Mouse (Mus musculus) myocyte (in vitro differentiated cells): ENCODE measurements at regions not wholly inside any gene's neighbourhood (a gene's known extent, or its start where the extent isn't known, plus 50 kb on each side); places are given as distances from the start of the nearest gene placed in this dataset.

Experiments used
- CEBPB ChIP-seq: IDR thresholded peaks from 2 replicates; pipeline ENCODE4 v1.6.1; 2011; ENCODE audit warnings: mild to moderate bottlenecking, moderate library complexity; ENCODE audit not compliant: poor library complexity, insufficient read depth, severe bottlenecking
- E2F4 ChIP-seq: IDR thresholded peaks from one replicate; pipeline ENCODE4 v1.6.1; 2011; ENCODE audit warnings: mild to moderate bottlenecking, control low read depth, moderate library complexity; ENCODE audit not compliant: insufficient read depth
- MAX ChIP-seq: IDR thresholded peaks from one replicate; pipeline ENCODE4 v1.6.1; 2011; ENCODE audit warnings: low read depth, mild to moderate bottlenecking, control low read depth
- MYOD1 ChIP-seq, 3 experiments: IDR thresholded peaks; one replicate each; pipeline ENCODE4 v1.6.1; 2011; ENCODE audit warnings: control low read depth in 2 of 3, low read depth in 2 of 3, mild to moderate bottlenecking in 2 of 3, moderate library complexity in 1 of 3; ENCODE audit not compliant: insufficient read length in 2 of 3, control insufficient read depth in 1 of 3
- MYOG ChIP-seq, 3 experiments: IDR thresholded peaks; one replicate each; pipeline ENCODE4 v1.6.1; 2011; ENCODE audit warnings: control low read depth in 2 of 3, low read depth in 2 of 3, mild to moderate bottlenecking in 2 of 3; ENCODE audit not compliant: insufficient read length in 2 of 3, control insufficient read depth in 1 of 3, insufficient read depth in 1 of 3
- POLR2A ChIP-seq: IDR thresholded peaks from one replicate; pipeline ENCODE4 v1.6.1; 2011; ENCODE audit warnings: low read depth, mild to moderate bottlenecking, control low read depth, moderate library complexity; ENCODE audit not compliant: insufficient read length
- POLR2AphosphoS2 ChIP-seq: IDR thresholded peaks from one replicate; pipeline ENCODE4 v1.6.1; 2011; ENCODE audit warnings: low read depth, control low read depth; ENCODE audit not compliant: insufficient read length
- REST ChIP-seq: IDR thresholded peaks from one replicate; pipeline ENCODE4 v1.6.1; 2011; ENCODE audit warnings: mild to moderate bottlenecking, control low read depth, moderate library complexity; ENCODE audit not compliant: insufficient read depth, insufficient read length
- SRF ChIP-seq: IDR thresholded peaks from one replicate; pipeline ENCODE4 v1.6.1; 2011; ENCODE audit warnings: low read depth; ENCODE audit not compliant: control insufficient read depth, insufficient read length
- TCF12 ChIP-seq: IDR thresholded peaks from one replicate; pipeline ENCODE4 v1.6.1; 2011; ENCODE audit warnings: mild to moderate bottlenecking, control low read depth; ENCODE audit not compliant: poor library complexity, insufficient read depth, severe bottlenecking
- TCF3 ChIP-seq: IDR thresholded peaks from one replicate; pipeline ENCODE4 v1.6.1; 2011; ENCODE audit warnings: low read depth, control low read depth; ENCODE audit not compliant: insufficient read length
- USF1 ChIP-seq: IDR thresholded peaks from one replicate; pipeline ENCODE4 v1.6.1; 2011; ENCODE audit warnings: low read depth, mild to moderate bottlenecking, control low read depth, moderate library complexity

DNA sequence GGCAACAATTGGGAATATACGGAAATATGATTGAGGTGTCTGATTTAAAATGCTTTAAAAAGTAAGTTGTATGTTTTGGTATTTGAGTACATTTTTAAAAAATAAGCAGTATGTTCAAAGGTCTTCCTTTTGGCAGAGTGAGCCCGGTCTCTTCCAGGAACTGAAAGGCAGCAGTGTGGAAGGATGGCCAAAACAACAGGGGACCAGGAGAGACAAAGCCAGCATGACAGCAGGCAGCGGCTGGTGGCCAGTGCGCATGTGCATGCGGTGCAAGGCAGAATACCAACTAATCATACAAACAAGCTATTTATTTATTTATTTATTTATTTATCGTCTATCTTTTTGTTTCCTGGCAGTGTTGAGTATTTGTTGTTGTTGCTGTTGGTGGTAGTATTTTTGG lies 59.9 kb upstream of the Krr1 start:
- no peak for TF ChIP-seq POLR2A
- no peak for TF ChIP-seq MYOD1 (IDR thresholded peaks at IDR 0.05; ENCODE audit: control insufficient read depth in 1 of 3, insufficient read length in 2 of 3, low read depth in 2 of 3)
- TF ChIP-seq USF1: no peak
- no peak for TF ChIP-seq TCF3
- no peak for TF ChIP-seq E2F4
- TF ChIP-seq REST: no peak
- no peak for TF ChIP-seq CEBPB
- TF ChIP-seq MAX: no peak
- no peak for TF ChIP-seq POLR2AphosphoS2
- no peak for TF ChIP-seq MYOG (IDR thresholded peaks at IDR 0.05; ENCODE audit: control insufficient read depth in 1 of 3, insufficient read depth in 1 of 3, insufficient read length in 2 of 3, low read depth in 2 of 3)
- no peak for TF ChIP-seq TCF12
- no peak for TF ChIP-seq SRF
